ENCODE assay signal across 10 mouse cellular contexts in the genomic region with DNA sequence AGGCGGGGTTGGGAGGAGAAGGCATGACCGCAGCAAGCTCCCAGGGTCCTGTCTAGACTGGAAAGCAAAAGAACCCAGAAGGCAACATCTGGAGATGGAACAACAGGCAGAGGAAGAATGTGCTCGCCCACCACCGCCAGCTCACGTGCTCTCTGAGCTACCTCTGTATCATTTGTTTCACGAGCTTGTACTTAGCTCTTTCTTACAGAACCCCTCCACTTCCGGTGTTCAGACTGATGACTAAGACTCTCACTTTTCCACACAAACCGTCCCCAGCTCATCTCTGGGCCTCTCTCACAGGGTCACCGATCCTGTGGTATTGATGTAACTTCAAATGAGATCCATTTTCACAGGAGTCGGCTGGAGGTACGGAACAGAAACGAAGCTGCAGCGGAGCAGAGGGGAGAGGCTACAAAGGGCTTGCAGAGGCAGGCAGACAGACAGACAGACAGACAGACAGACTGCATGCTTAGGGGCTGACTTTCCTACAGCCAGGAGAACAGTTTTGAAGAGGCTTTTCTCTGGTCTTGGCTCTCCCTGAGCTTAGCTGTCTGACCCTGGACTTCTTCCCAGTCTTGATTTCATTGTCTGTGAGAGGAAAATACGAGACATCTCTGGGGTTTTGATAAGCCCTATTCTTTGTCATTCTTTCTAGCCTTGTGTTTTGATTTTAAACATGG. TPM values are rescaled to one million over a fixed set of nuclear protein-coding genes. Genes with fewer than 3 reads are reported as not detected.
DNase-seq lines count a peak whose midpoint lies in the region; ATAC-seq and TF ChIP-seq lines count a peak whose summit lies in the region.
"Had no signal": no experiment of that assay in that cellular context is flagged by ENCODE, and none has a peak within 500 bp of the region (broad histone marks: within the 10 kb centered on the region; RNA-seq: fewer than 3 reads in every experiment).

No protein-coding gene starts in this region.

- H3K36me3 ChIP-seq in liver, embryonic 11.5 days (ENCODE audit: control insufficient read depth, insufficient read depth, low read length): no peaks in the 10 kb centered on the region
- no peaks in the 10 kb centered on the region for H3K36me3 ChIP-seq in liver, postnatal 0 days (replicated peaks; ENCODE audit: insufficient read depth, low read length)
- H3K36me3 ChIP-seq in embryonic facial prominence, embryonic 15.5 days: no peaks in the 10 kb centered on the region
- no peaks in the 10 kb centered on the region for H3K36me3 ChIP-seq in hindbrain, embryonic 13.5 days
- H3K36me3 ChIP-seq: forebrain, embryonic 12.5 days; kidney, embryonic 15.5 days had no signal

- H3K27me3 ChIP-seq in liver, embryonic 11.5 days (replicated peaks; ENCODE audit: control insufficient read depth, insufficient read depth, low read length): no peaks in the 10 kb centered on the region
- no peaks in the 10 kb centered on the region for H3K27me3 ChIP-seq in liver, postnatal 0 days (ENCODE audit: insufficient read depth, low read length)
- no peaks in the 10 kb centered on the region for H3K27me3 ChIP-seq in embryonic facial prominence, embryonic 15.5 days
- no peaks in the 10 kb centered on the region for H3K27me3 ChIP-seq in hindbrain, embryonic 13.5 days
- H3K27me3 ChIP-seq: forebrain, embryonic 12.5 days; kidney, embryonic 15.5 days had no signal

- H3K27ac ChIP-seq in liver, embryonic 11.5 days (ENCODE audit: low read depth, low read length): peak overlapping the region; percentile 45; the same call in 1 of the 2 replicates
- H3K27ac ChIP-seq in liver, postnatal 0 days (ENCODE audit: low read depth): no peak overlapping the region
- H3K27ac ChIP-seq in embryonic facial prominence, embryonic 15.5 days (replicated peaks): peak overlapping the region; percentile 63; the same call in 1 of the 2 replicates
- peak overlapping the region; percentile 13; the same call in 1 of the 2 replicates for H3K27ac ChIP-seq in hindbrain, embryonic 13.5 days
- H3K27ac ChIP-seq: forebrain, embryonic 12.5 days; kidney, embryonic 15.5 days had no signal

- DNase-seq in liver, embryonic 11.5 days (ENCODE audit: low spot score): no peak
- no peak for DNase-seq in liver, postnatal 0 days
- DNase-seq in Muller cell, postnatal 12 days (ENCODE audit: inconsistent ontology term): peak; percentile 60
- DNase-seq in ovary, adult 18-20 months (ENCODE audit: low spot score): no peak
- DNase-seq: cerebellum, adult 18-20 months had no signal

- TF ChIP-seq EP300 in liver, postnatal 0 days (IDR thresholded peaks at IDR 0.05; ENCODE audit: low read depth): no peak

- ATAC-seq in liver, embryonic 11.5 days (replicated peaks; ENCODE audit: low FRiP score): no peak
- ATAC-seq in liver, postnatal 0 days: no peak
- ATAC-seq in embryonic facial prominence, embryonic 15.5 days (ENCODE audit: insufficient number of reproducible peaks, low FRiP score, low TSS enrichment, low read depth): no peak
- no peak for ATAC-seq in hindbrain, embryonic 13.5 days (ENCODE audit: low FRiP score)
- ATAC-seq in cerebellum, adult (ENCODE audit: insufficient number of reproducible peaks, low FRiP score, low TSS enrichment): no peak

- H3K4me2 ChIP-seq in liver, embryonic 11.5 days: peak overlapping the region; percentile 59
- no peak overlapping the region for H3K4me2 ChIP-seq in liver, postnatal 0 days (ENCODE audit: low read depth, low read length)
- H3K4me2 ChIP-seq in embryonic facial prominence, embryonic 15.5 days (replicated peaks): no peak overlapping the region
- H3K4me2 ChIP-seq in hindbrain, embryonic 13.5 days: no peak overlapping the region
- H3K4me2 ChIP-seq: forebrain, embryonic 12.5 days; kidney, embryonic 15.5 days had no signal

- peaks cover 21% of the 10 kb centered on the region for H3K4me1 ChIP-seq in liver, embryonic 11.5 days (replicated peaks; ENCODE audit: control insufficient read depth, insufficient read depth, low read length)
- H3K4me1 ChIP-seq in liver, postnatal 0 days (ENCODE audit: insufficient read depth): peaks cover 4% of the 10 kb centered on the region
- H3K4me1 ChIP-seq in embryonic facial prominence, embryonic 15.5 days: peaks cover 62% of the 10 kb centered on the region
- peaks cover 45% of the 10 kb centered on the region for H3K4me1 ChIP-seq in hindbrain, embryonic 13.5 days (replicated peaks)

- H3K9me3 ChIP-seq in liver, embryonic 11.5 days (ENCODE audit: control insufficient read depth, low read length): no peaks in the 10 kb centered on the region
- no peaks in the 10 kb centered on the region for H3K9me3 ChIP-seq in liver, postnatal 0 days (ENCODE audit: low read length)
- H3K9me3 ChIP-seq in embryonic facial prominence, embryonic 15.5 days (replicated peaks): no peaks in the 10 kb centered on the region
- H3K9me3 ChIP-seq in hindbrain, embryonic 13.5 days: no peaks in the 10 kb centered on the region
- H3K9me3 ChIP-seq: forebrain, embryonic 12.5 days; kidney, embryonic 15.5 days had no signal

- WGBS in liver, embryonic 11.5 days: 66% methylated on average over 14 of the region's 14 CpGs
- 71% methylated on average over 14 of the region's 14 CpGs for WGBS in liver, postnatal 0 days (ENCODE audit: insufficient replicate concordance)
- 37% methylated on average over 14 of the region's 14 CpGs for WGBS in embryonic facial prominence, embryonic 15.5 days
- 70% methylated on average over 14 of the region's 14 CpGs for WGBS in hindbrain, embryonic 13.5 days

- no peak for TF ChIP-seq CTCF in liver, postnatal 0 days (IDR thresholded peaks at IDR 0.05; ENCODE audit: low read depth)

- peak overlapping the region; percentile 21 for H3K4me3 ChIP-seq in liver, embryonic 11.5 days (ENCODE audit: low read depth, low read length)
- H3K4me3 ChIP-seq in liver, postnatal 0 days (ENCODE audit: low read depth, low read length): no peak overlapping the region
- H3K4me3 ChIP-seq in embryonic facial prominence, embryonic 15.5 days (replicated peaks): no peak overlapping the region
- H3K4me3 ChIP-seq in hindbrain, embryonic 13.5 days: no peak overlapping the region
- H3K4me3 ChIP-seq: forebrain, embryonic 12.5 days; kidney, embryonic 15.5 days had no signal

- peak overlapping the region; percentile 39; the same call in 1 of the 2 replicates for H3K9ac ChIP-seq in liver, embryonic 11.5 days (ENCODE audit: low read depth, low read length)
- no peak overlapping the region for H3K9ac ChIP-seq in liver, postnatal 0 days (replicated peaks)
- H3K9ac ChIP-seq in embryonic facial prominence, embryonic 15.5 days: no peak overlapping the region
- no peak overlapping the region for H3K9ac ChIP-seq in hindbrain, embryonic 13.5 days
- H3K9ac ChIP-seq: forebrain, embryonic 12.5 days; kidney, embryonic 15.5 days had no signal

RNA-seq across cellular contexts. Expression of gene Ndufb4, which starts 33.2 kb away (rescaled TPM):
- 67.6 and 72.2 TPM in 2 replicates for polyA plus RNA-seq in liver, embryonic 11.5 days (2014; fragmentation: Nextera tagmentation; extraction: Ambion mirVana)
- polyA plus RNA-seq in liver, postnatal 0 days (2015; fragmentation: Nextera tagmentation; extraction: Ambion mirVana): 67.3 and 77.7 TPM in 2 replicates
- polyA plus RNA-seq in embryonic facial prominence, embryonic 15.5 days (2015; fragmentation: Nextera tagmentation; extraction: Ambion mirVana): 48.9 and 54.6 TPM in 2 replicates
- 63.0 and 67.1 TPM in 2 replicates for polyA plus RNA-seq in hindbrain, embryonic 13.5 days (2015; fragmentation: Nextera tagmentation; extraction: Ambion mirVana)
